Mouse (Mus musculus) E14TG2a.4 (cell line): ENCODE data around the gene Uroc1.

Experiments used
- H3K27me3 ChIP-seq: 2 replicates; pipeline ENCODE4 v1.6.1; 2014; ENCODE audit warnings: low read length, control low read depth; ENCODE audit not compliant: insufficient read depth
- H3K36me3 ChIP-seq: 2 replicates; pipeline ENCODE4 v1.6.1; 2014; ENCODE audit warnings: low read length, control low read depth; ENCODE audit not compliant: insufficient read depth
- H3K4me1 ChIP-seq: replicated peaks from 2 replicates; pipeline ENCODE4 v1.6.1; 2014; ENCODE audit warnings: low read depth, low read length, control low read depth
- H3K4me3 ChIP-seq: replicated peaks from 2 replicates; pipeline ENCODE4 v1.5.1; 2014; ENCODE audit warnings: mild to moderate bottlenecking, low read length
- H3K9me3 ChIP-seq: 2 replicates; pipeline ENCODE4 v1.6.1; 2014; ENCODE audit warnings: low read length, control low read depth
- CTCF ChIP-seq: conservative IDR thresholded peaks from 2 replicates; pipeline ENCODE4 v1.5.1; 2014; ENCODE audit warnings: low read length
- NANOG ChIP-seq: IDR thresholded peaks from 2 replicates; pipeline ENCODE4 v1.6.1; 2014; ENCODE audit warnings: borderline replicate concordance, low read length, mixed read lengths
- POU5F1 ChIP-seq: IDR thresholded peaks from 2 replicates; pipeline ENCODE4 v1.6.1; 2014; ENCODE audit warnings: low read length, borderline replicate concordance

Uroc1 gene

DNA sequence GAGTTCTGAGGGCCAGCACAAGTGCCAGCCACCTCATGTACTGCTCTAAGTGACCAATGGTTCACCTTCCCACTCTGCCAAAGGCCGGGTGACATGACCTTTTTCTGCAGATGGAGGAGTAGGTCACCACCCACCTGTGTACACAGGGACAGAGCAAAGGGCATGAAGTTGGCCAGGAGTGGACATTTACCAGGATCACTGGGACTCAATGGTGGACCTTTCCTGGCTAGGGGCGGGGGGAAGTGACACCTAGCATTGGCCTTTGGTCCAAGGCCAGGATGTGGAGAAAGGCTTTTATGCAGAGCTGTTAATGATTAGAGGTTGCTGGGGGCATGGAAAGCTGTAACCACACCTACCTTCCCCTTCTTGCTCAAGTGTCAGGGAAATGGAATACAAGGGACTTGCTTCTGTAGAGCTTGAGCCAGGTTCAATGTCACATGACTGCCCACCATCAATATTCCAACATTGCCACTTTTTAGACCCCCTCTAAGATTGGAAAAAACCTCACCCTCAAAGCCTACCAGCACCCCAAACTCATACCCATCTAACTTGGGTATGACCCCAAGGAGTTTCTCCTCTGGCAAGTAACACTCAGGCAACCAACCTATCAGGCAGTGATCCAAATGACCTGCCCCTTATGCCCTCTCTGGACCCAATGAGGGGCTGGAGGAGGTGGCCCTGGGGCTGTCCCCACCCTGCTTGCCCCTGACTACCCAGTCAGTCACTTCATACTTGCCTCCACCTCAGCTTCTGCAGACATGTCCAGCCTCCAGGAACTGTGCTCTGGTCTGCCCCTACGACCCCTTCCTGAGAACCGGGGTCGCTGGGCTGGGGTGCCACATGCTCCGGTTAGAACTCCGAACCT lies at the start of gene Uroc1:
Uroc1 (plus strand) TSS at position 724 of the 865 bp plus-strand sequence.
- Histone ChIP-seq H3K9me3 (peaks cover 17% of the 10 kb centered on the region), H3K4me3 (no peak within 1 kb of the TSS), H3K27me3 (peaks cover 4% of the 10 kb centered on the region; the same call in 1 of the 2 replicates), H3K4me1 (no peaks in the 10 kb centered on the region), H3K36me3 (no peaks in the 10 kb centered on the region)
- TF ChIP-seq CTCF (no peak), NANOG (no peak), POU5F1 (no peak)

DNA sequence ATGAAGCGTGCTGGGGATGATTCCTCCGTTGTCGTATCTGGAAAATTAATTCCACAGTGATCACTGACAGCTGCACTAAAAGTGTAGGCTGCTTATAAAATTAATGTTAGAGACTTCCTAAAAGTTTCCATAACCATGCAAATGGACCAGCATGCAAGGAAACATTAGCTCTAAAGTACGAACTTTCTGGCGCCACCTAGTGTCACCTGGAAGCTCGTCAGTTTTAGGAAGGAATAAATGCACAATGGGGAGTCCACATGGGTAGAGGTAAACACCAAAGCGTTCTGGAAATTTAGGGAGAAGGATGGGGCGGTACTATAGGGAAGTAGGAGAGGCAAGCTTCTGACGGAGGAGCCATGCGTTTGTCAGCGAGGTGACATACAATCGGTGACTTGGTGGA lies 44.8 kb upstream of the Uroc1 start:
- Histone ChIP-seq H3K4me3 (no peak overlapping the region), H3K36me3 (no peaks in the 10 kb centered on the region), H3K4me1 (no peaks in the 10 kb centered on the region), H3K27me3 (no peaks in the 10 kb centered on the region), H3K9me3 (peaks cover 41% of the 10 kb centered on the region)
- TF ChIP-seq NANOG (no peak), POU5F1 (no peak), CTCF (peak; percentile 50)

DNA sequence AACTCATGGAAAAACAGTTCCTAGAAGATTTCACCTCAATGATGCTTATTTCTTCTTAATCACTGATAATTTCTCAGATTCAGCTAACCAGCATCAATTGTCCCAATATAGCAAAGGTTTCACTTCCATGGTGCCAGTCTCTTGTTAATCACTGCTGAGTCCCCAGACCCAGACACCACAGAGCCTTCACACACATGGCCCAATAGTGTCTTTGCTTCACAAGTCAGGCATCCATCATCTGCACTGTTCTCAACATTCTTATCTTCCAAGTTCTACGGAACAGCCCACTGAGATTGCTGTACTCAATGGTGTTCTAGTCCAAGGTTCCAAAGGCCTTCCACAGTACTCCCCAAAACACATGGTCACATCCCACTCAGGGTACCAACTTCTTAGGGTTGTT lies 32.2 kb upstream of the Uroc1 start, which contains the start of gene BC048671:
BC048671 (plus strand) TSS at position 301 of the 400 bp plus-strand sequence.
- peaks cover 17% of the 10 kb centered on the region for H3K9me3 ChIP-seq
- peaks cover 22% of the 10 kb centered on the region for H3K27me3 ChIP-seq
- no peaks in the 10 kb centered on the region for H3K36me3 ChIP-seq
- TF ChIP-seq CTCF (no peak), NANOG (no peak), POU5F1 (no peak)
- no peak within 1 kb of the TSS for H3K4me3 ChIP-seq
- no peaks in the 10 kb centered on the region for H3K4me1 ChIP-seq

DNA sequence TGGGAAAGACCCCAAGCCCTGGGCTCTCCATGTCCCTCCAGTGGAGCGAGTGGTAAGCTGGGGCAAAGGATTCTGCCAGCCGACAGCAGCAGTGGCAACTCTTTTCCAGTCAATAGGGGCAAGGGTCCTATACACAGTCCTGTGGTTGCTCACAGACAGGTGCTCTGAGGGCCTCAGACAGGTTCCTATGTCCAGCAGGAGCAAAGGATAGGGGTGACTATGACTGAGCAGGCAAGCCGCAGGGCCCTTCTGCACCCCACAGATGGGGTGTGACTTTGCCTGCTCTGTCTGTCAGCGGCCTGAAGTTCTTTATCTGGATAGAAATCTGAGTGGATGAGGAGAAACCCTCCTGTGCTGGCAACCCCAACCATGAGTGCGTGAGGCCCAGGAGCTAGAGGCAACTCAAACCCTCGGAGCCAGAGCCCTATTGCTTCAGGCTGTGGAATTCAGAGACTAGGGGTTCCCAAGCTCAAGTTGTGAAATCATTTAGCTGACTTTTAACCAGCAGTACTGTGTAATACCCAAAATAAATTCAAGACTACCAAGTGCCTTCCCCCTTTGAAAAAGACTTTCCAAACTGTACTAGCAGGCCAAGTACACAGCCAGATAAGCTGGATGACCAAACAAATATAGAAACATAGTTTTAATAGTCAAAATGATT lies 26.6 kb upstream of the Uroc1 start:
- no peaks in the 10 kb centered on the region for H3K36me3 ChIP-seq
- H3K27me3 ChIP-seq: peaks cover 64% of the 10 kb centered on the region
- TF ChIP-seq NANOG (no peak), CTCF (no peak), POU5F1 (no peak)
- no peaks in the 10 kb centered on the region for H3K4me1 ChIP-seq
- H3K4me3 ChIP-seq: no peak overlapping the region
- peaks cover 27% of the 10 kb centered on the region for H3K9me3 ChIP-seq

DNA sequence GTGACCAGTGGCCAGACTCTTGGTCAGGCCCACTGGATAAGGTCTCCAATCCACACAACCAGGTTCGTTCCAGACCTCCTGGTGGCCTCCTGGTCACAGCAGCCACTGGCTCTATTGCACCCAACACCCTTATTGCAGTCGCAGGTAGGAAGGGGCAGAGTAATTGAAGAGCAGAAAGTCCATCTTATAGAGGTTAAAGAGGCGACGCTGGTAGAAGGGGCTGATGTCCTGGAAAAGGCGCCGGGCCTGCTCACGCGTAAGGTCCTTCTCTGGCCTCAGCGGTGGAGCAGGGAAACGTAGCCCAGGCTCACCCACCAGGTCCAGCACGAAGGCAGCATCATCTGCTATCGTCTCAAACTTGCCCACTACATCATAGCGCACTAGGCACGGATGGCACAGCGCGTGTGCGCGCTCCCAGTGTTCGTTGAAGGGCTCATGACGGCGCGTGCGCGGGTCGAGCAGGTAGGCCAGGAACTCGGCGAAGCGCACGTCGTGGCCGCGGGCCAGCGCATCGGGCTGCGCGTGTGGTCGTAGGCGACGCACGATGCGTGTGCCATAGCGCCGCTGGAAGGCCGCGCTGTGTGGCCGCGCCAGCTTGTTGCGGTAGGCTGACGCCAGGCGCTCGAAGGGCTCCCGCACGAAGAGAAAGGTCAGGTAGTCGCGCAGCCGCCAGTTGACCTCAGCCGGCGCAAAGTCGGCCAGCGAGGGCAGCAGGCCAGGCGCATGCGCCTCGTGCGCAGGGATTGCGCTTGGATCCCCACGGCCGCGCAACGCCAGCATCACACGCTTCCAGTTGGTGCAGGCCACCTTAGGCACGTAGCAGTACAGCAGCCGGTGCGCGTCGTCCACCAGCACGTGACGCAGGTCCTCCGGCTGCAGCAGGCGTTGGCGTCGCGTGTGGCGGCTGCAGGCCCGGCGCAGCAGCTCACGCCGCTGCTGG lies 24.0 kb upstream of the Uroc1 start:
- TF ChIP-seq POU5F1 (no peak), NANOG (no peak), CTCF (no peak)
- H3K9me3 ChIP-seq: peaks cover 40% of the 10 kb centered on the region
- H3K4me3 ChIP-seq: peak overlapping the region; percentile 70
- H3K27me3 ChIP-seq: peaks cover 57% of the 10 kb centered on the region
- no peaks in the 10 kb centered on the region for H3K4me1 ChIP-seq
- no peaks in the 10 kb centered on the region for H3K36me3 ChIP-seq

DNA sequence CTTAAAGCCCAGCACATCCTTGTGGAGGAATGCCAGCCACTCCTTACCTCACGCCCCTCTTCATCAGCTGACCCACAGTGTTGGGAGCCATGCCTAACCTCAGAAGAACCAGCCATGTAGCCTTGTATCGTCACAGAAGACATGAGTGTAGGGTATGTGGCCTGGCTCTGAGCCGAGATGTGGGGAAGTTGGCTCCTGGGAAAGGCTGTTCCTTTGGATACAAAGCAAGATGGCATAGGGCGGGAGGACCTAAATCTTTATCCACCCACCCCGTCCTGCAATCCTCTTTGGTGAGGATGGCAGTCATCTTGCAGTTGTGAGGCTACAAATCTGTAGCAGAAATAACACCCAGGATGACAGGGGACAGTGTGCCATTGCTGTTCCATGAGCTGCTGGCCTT lies 17.1 kb upstream of the Uroc1 start:
- Histone ChIP-seq H3K36me3 (no peaks in the 10 kb centered on the region), H3K4me1 (no peaks in the 10 kb centered on the region), H3K27me3 (peaks cover 6% of the 10 kb centered on the region), H3K9me3 (peaks cover 51% of the 10 kb centered on the region), H3K4me3 (0 out of 2 replicates have a peak overlapping the region, but pooled peaks have one; percentile 7)
- TF ChIP-seq CTCF: no peak
- TF ChIP-seq NANOG: no peak
- TF ChIP-seq POU5F1: no peak

DNA sequence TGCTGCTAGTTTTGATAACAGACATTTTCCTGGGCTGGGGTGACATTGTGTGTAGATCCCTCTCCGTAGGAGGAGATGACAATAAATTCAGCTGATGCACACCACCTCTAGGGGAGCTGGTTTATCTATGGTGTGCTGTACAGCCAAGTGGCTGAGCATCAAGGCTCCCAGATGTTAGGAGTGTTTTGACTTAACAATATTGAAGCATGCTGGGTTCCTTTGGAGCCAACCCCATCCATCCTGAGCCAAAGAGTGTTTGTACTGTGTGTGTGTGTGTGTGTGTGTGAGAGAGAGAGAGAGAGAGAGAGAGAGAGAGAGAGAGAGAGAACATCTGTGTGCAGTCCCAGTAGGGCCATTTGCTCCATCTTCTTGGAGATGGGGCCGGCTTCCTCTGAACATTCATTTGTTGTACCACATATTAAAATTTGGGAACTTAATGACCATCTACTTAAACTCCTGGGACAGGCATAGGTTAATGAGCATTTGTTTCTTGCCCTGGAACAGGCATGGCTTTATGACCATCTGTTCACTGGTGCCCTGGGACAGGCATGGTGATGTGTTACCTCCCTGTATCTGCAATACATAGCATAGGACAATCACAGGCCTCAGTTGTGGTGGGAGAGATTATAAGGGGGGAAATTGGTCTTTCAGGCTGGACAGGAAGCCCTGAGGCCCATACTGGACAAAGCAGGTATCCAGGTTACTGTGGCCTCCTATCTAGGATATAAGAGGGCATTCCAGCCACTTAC lies 15.4 kb upstream of the Uroc1 start:
- H3K4me1 ChIP-seq: 0 out of 2 replicates have a peak, but pooled peaks cover 7% of the 10 kb centered on the region
- peaks cover 34% of the 10 kb centered on the region for H3K9me3 ChIP-seq
- no peaks in the 10 kb centered on the region for H3K36me3 ChIP-seq
- H3K4me3 ChIP-seq: no peak overlapping the region
- TF ChIP-seq CTCF (no peak), POU5F1 (no peak), NANOG (no peak)
- no peaks in the 10 kb centered on the region; the same call in 1 of the 2 replicates for H3K27me3 ChIP-seq
